Mouse (Mus musculus): ENCODE results near the gene Nlk.

- TF ChIP-seq POLR2A (IDR thresholded peaks at IDR 0.05; ENCODE audit: borderline replicate concordance, control insufficient read depth, low read depth, low read length) (no peak), CTCF (IDR thresholded peaks at IDR 0.05; ENCODE audit: control insufficient read depth, insufficient read depth, low read length) (no peak)
These were observed 147.6 kb downstream of the Nlk start for GRCm38 (mm10) chr11:78549491-78549987.

All from bone marrow, adult 2 months (tissue).